Mouse (Mus musculus): ENCODE measurements around the gene Dlgap4. TPM values are rescaled to one million over a fixed set of nuclear protein-coding genes. Genes with fewer than 3 reads are reported as not detected.
A peak's percentile ranks its signal among the peaks of the same experiment; 100 is the strongest.

The Dlgap4 gene
- total RNA-seq, 1 experiment from 2014 or later = 50.6 TPM

DNA sequence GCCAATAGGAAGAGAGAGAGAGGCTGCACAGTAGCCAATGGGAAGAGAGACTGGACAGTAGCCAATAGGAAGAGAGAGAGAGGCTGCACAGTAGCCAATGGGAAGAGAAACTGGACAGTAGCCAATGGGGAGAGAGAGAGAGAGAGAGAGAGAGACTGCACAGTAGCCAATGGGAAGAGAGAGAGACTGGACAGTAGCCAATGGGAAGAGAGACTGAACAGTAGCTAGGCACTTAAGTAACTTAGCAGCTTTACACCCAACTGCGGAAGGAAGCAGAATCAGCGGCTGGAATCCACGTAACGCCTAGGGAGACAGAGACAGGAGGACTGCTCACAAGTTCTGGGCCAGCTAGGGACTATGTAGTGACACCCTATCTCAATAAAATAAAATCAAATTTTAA is 191.1 kb downstream of the Dlgap4 start:
- DNase-seq = no peak

DNA sequence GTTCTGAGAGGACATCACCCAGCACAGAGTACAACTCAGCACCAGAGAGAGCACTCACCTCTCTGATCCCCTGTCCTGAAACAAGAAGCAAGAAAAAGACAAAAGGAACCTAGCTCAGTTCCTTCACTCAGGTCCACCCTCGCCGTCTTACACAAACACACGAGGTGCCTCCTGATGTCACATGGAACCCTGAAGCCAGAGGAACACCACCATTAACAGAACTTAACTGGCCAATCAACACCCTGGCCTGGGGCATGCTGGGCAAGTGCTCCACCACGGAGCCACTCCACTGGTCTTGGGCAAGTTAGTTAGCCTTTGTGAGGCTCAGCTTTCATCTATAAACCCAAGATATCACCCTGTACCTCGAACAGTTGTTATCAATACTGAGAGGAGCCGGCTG is 193.4 kb downstream of the Dlgap4 start:
- DNase-seq = no peak

DNA sequence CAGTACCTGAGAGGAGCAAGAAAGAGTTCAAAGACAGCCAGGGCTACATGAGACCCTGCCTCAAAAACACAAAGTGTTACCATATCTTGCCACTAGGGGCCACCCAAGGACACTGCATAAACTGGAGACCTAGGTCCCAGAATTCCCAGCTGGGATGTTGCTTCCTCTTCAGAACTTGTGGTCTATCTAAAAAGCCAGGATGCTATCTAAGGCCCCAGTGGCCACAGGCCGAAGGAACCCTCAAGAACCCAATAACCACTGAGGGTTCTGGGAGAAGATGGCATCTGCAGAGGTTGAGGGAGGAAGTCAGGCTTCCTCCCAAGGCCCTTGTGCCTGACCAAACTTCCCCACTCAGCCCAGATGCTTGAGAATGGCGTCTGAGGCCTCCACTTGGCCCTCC is 196.1 kb downstream of the Dlgap4 start:
- DNase-seq = peak; percentile 52

DNA sequence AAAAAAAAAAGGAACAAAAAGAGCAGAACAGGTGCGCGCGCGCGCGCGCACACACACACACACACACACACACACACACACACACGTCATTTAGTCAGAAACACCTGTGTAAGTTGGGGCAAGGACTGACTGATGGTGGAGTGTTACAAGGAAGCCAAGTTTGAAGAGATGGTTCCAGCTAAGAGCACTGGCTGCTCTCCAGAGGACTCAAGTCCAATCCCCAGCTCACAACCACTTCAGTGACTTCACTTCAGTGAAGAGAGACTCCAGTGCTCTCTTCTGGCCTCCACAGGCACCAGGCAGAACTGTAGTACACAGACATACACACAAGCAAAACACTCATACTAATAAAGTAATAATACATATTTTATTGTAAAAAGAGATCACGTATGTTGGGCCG is 197.2 kb downstream of the Dlgap4 start:
- DNase-seq = no peak

DNA sequence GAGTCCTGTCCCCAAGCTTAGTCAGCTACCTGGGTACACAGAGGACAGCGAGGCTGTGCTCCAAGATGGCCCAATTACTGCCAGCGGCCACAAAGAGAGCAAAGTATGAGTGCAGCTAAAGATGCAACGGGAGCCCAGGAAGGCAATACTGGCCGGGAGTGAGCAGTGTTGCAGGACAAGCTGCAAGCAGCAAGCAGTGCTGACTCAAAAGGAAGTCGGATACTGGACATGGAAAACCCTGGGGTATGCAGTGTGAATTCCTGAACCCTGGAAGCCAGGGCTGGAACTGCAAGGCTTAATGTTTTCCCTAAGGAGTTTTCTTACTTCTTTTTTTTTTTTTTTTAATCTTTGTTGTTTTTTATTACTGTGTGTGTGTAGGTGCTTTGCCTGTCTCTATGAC is 198.1 kb downstream of the Dlgap4 start:
- DNase-seq = no peak

Other genes starting within 250 kb of the Dlgap4 start
- 76.2 and 78.8 TPM in 2 replicates for gene Epb41l1, start 192.8 kb upstream of the Dlgap4 start, total RNA-seq (2021)
- 28.1 and 38.0 TPM in 2 replicates for gene Aar2, start 66.1 kb upstream of the Dlgap4 start, total RNA-seq (2021)
- 42.3 and 50.9 TPM in 2 replicates for gene Myl9, start 161.7 kb downstream of the Dlgap4 start, total RNA-seq (2021)
- gene Tgif2, start 226.3 kb downstream of the Dlgap4 start, total RNA-seq (2021) = 5.5 and 5.8 TPM in 2 replicates
- gene 4930518I15Rik, start 244.2 kb downstream of the Dlgap4 start, total RNA-seq (2021) = 4.8 and 5.9 TPM in 2 replicates
- 284 and 313 TPM in 2 replicates for gene Rab5if, start 249.4 kb downstream of the Dlgap4 start, total RNA-seq (2021)

Measured in adrenal gland, postnatal 25 days (tissue).